Mouse (Mus musculus) MEL (cell line): ENCODE measurements around the gene Wnt7b. TPM values are rescaled to one million over a fixed set of nuclear protein-coding genes. Genes with fewer than 3 reads are reported as not detected.

Source experiments
- DNase-seq: peaks from one replicate; pipeline ENCODE4 v3.0.0; 2011; ENCODE audit warnings: low read depth, low spot score
- H3K27ac ChIP-seq: 2 replicates; pipeline ENCODE4 v1.5.1; 2012; ENCODE audit warnings: low read depth, mild to moderate bottlenecking, control low read depth, low read length, moderate library complexity; ENCODE audit not compliant: control insufficient read depth
- H3K27me3 ChIP-seq, 2 experiments: fragments of 150-350 bp in 1 of 2; sonication (generic) in 1 of 2; 2 replicates each; pipeline ENCODE4 v1.6.1; 2012; ENCODE audit warnings: low read length in 2 of 2, mild to moderate bottlenecking in 2 of 2, improper control_type of control experiment in 1 of 2, moderate library complexity in 1 of 2; ENCODE audit not compliant: insufficient read depth in 2 of 2, control insufficient read depth in 1 of 2
- H3K36me3 ChIP-seq, 2 experiments: 2 replicates each; pipeline ENCODE4 v1.6.1; 2012 to 2014; ENCODE audit warnings: low read length in 2 of 2, improper control_type of control experiment in 1 of 2, inconsistent platforms in 1 of 2, mild to moderate bottlenecking in 1 of 2; ENCODE audit not compliant: insufficient read depth in 2 of 2, control insufficient read depth in 1 of 2
- H3K4me1 ChIP-seq, 2 experiments: fragments of 150-350 bp in 1 of 2; sonication (generic) in 1 of 2; 2 replicates each; pipeline ENCODE4 v1.6.1; 2012; ENCODE audit warnings: low read length in 2 of 2, improper control_type of control experiment in 1 of 2, mild to moderate bottlenecking in 1 of 2; ENCODE audit not compliant: insufficient read depth in 2 of 2, control insufficient read depth in 1 of 2
- H3K4me3 ChIP-seq, 2 experiments: fragments of 150-350 bp in 1 of 2; sonication (generic) in 1 of 2; 2 replicates each; pipeline ENCODE4 v1.5.1; 2012; ENCODE audit warnings: low read depth in 2 of 2, low read length in 2 of 2, mild to moderate bottlenecking in 2 of 2, moderate library complexity in 2 of 2, control low read depth in 1 of 2, improper control_type of control experiment in 1 of 2; ENCODE audit not compliant: control insufficient read depth in 1 of 2, insufficient read depth in 1 of 2
- H3K79me2 ChIP-seq: 2 replicates; pipeline ENCODE4 v1.6.1; 2012; ENCODE audit warnings: mild to moderate bottlenecking, low read length, moderate library complexity; ENCODE audit not compliant: control insufficient read depth, poor library complexity, insufficient read depth
- H3K9ac ChIP-seq: 2 replicates; pipeline ENCODE4 v1.6.1; 2012; ENCODE audit warnings: low read depth, mild to moderate bottlenecking, control low read depth, low read length, moderate library complexity; ENCODE audit not compliant: control insufficient read depth, poor library complexity, severe bottlenecking
- H3K9me3 ChIP-seq: fragments of 150-350 bp; sonication (generic); replicated peaks from 2 replicates; pipeline ENCODE4 v1.6.1; 2012; ENCODE audit warnings: mild to moderate bottlenecking, low read length, improper control_type of control experiment, moderate library complexity; ENCODE audit not compliant: insufficient read depth
- BHLHE40 ChIP-seq: IDR thresholded peaks from 2 replicates; pipeline ENCODE4 v1.6.1; 2012; ENCODE audit warnings: low read depth, mild to moderate bottlenecking, inconsistent platforms, low read length, improper control_type of control experiment, borderline replicate concordance
- ELF1 ChIP-seq: IDR thresholded peaks from 2 replicates; pipeline ENCODE4 v1.6.1; 2014; ENCODE audit warnings: low read depth, mild to moderate bottlenecking, inconsistent platforms, low read length, improper control_type of control experiment, moderate library complexity
- EP300 ChIP-seq, 2 experiments: IDR thresholded peaks; 2 replicates each; pipeline ENCODE4 v1.6.1; 2011; ENCODE audit warnings: improper control_type of control experiment in 2 of 2, low read length in 2 of 2, low read depth in 1 of 2, mild to moderate bottlenecking in 1 of 2
- ETS1 ChIP-seq: IDR thresholded peaks from 2 replicates; pipeline ENCODE4 v1.6.1; 2012; ENCODE audit warnings: low read depth, mild to moderate bottlenecking, inconsistent platforms, low read length, improper control_type of control experiment, moderate library complexity
- GATA1 ChIP-seq: IDR thresholded peaks from 2 replicates; pipeline ENCODE4 v1.6.1; 2011; ENCODE audit warnings: low read depth, low read length, improper control_type of control experiment
- MAFK ChIP-seq: IDR thresholded peaks from 2 replicates; pipeline ENCODE4 v1.6.1; 2011; ENCODE audit warnings: low read depth, mild to moderate bottlenecking, low read length, improper control_type of control experiment, borderline replicate concordance
- MAX ChIP-seq: IDR thresholded peaks from 2 replicates; pipeline ENCODE4 v1.6.1; 2011; ENCODE audit warnings: low read length, improper control_type of control experiment
- MEF2A ChIP-seq: IDR thresholded peaks from 2 replicates; pipeline ENCODE4 v1.6.1; 2014; ENCODE audit warnings: low read depth, mild to moderate bottlenecking, inconsistent platforms, low read length, improper control_type of control experiment; ENCODE audit not compliant: poor library complexity, insufficient replicate concordance, severe bottlenecking; ENCODE audit errors: extremely low read depth
- NELFE ChIP-seq: IDR thresholded peaks from 2 replicates; pipeline ENCODE4 v1.6.1; 2011; ENCODE audit warnings: low read depth, low read length, improper control_type of control experiment
- NRF1 ChIP-seq: IDR thresholded peaks from 2 replicates; pipeline ENCODE4 v1.6.1; 2014; ENCODE audit warnings: low read depth, mild to moderate bottlenecking, inconsistent platforms, low read length, improper control_type of control experiment, moderate library complexity; ENCODE audit not compliant: poor library complexity, insufficient read depth, severe bottlenecking
- POLR2A ChIP-seq, 2 experiments: IDR thresholded peaks; 2 replicates each; pipeline ENCODE4 v1.6.1; 2011 to 2012; ENCODE audit warnings: low read length in 2 of 2, mild to moderate bottlenecking in 2 of 2, control low read depth in 1 of 2, improper control_type of control experiment in 1 of 2, low read depth in 1 of 2, moderate library complexity in 1 of 2; ENCODE audit not compliant: control insufficient read depth in 1 of 2, insufficient read depth in 1 of 2, poor library complexity in 1 of 2
- POLR2AphosphoS2 ChIP-seq: IDR thresholded peaks from 2 replicates; pipeline ENCODE4 v1.6.1; 2011; ENCODE audit warnings: low read length, improper control_type of control experiment
- RAD21 ChIP-seq: IDR thresholded peaks from 2 replicates; pipeline ENCODE4 v1.6.1; 2011; ENCODE audit warnings: mild to moderate bottlenecking, low read depth, low read length, improper control_type of control experiment
- RCOR1 ChIP-seq: IDR thresholded peaks from 2 replicates; pipeline ENCODE4 v1.6.1; 2012; ENCODE audit warnings: low read depth, mild to moderate bottlenecking, inconsistent platforms, low read length, improper control_type of control experiment
- SIN3A ChIP-seq: IDR thresholded peaks from 2 replicates; pipeline ENCODE4 v1.6.1; 2012; ENCODE audit warnings: low read length, improper control_type of control experiment, inconsistent platforms
- TAL1 ChIP-seq: IDR thresholded peaks from 2 replicates; pipeline ENCODE4 v1.6.1; 2012; ENCODE audit warnings: mild to moderate bottlenecking, inconsistent platforms, low read length, moderate library complexity, mixed read lengths
- TBP ChIP-seq: IDR thresholded peaks from 2 replicates; pipeline ENCODE4 v1.8.0; 2011; ENCODE audit warnings: low read depth, low read length, improper control_type of control experiment
- TCF12 ChIP-seq: IDR thresholded peaks from 2 replicates; pipeline ENCODE4 v1.6.1; 2014; ENCODE audit warnings: low read depth, mild to moderate bottlenecking, inconsistent platforms, low read length, improper control_type of control experiment, moderate library complexity
- USF1 ChIP-seq: IDR thresholded peaks from 2 replicates; pipeline ENCODE4 v1.6.1; 2014; ENCODE audit warnings: low read depth, mild to moderate bottlenecking, inconsistent platforms, low read length, improper control_type of control experiment, moderate library complexity
- ZNF384 ChIP-seq: IDR thresholded peaks from 2 replicates; pipeline ENCODE4 v1.6.1; 2012; ENCODE audit warnings: low read depth, mild to moderate bottlenecking, inconsistent platforms, low read length, improper control_type of control experiment
- polyA plus RNA-seq, 2 experiments: library from polyadenylated mRNA; stranded (reverse) in 1 of 2; unstranded in 1 of 2; fragments of >175 nt in 1 of 2; fragments of >200 nt in 1 of 2; gene quantifications; 2 replicates each; pipeline versions ENCODE4 v1.2.1 to v1.2.4; 2012; ENCODE audit warnings: low replicate concordance in 2 of 2, low read depth in 1 of 2; ENCODE audit not compliant: insufficient read length in 2 of 2, insufficient read depth in 1 of 2, missing spikeins in 1 of 2
- total RNA-seq: library from RNA; depleted of rRNA; stranded (reverse); fragments of 300-350 nt; gene quantifications from 2 replicates; pipeline ENCODE4 v1.2.3, GENCODE M21; 2012

Wnt7b gene
- total and polyA plus RNA-seq, 3 experiments, result not detected

- Histone ChIP-seq H3K27me3 (no peaks in the 10 kb centered on the region), H3K9me3 (no peaks in the 10 kb centered on the region), H3K79me2 (no peaks in the 10 kb centered on the region), H3K27ac (no peak overlapping the region), H3K36me3 (no peaks in the 10 kb centered on the region), H3K9ac (no peak overlapping the region), H3K4me1 (no peaks in the 10 kb centered on the region)
- DNase-seq, result no peak
- TF ChIP-seq MAX (no peak), ETS1 (no peak), ZNF384 (no peak), TBP (no peak), BHLHE40 (no peak), POLR2AphosphoS2 (no peak), MAFK (no peak), SIN3A (no peak), TCF12 (no peak)
- TF ChIP-seq, all 39 proteins: peak for 0
- no peak overlapping the region for H3K4me3 ChIP-seq
Measured at GRCm38 (mm10) chr15:85576511-85577440, 5.5 kb downstream of the Wnt7b start.

- H3K4me1 ChIP-seq, result no peaks in the 10 kb centered on the region
- no peak overlapping the region for H3K27ac ChIP-seq
- no peak overlapping the region for H3K4me3 ChIP-seq
- no peaks in the 10 kb centered on the region for H3K79me2 ChIP-seq
- no peaks in the 10 kb centered on the region for H3K27me3 ChIP-seq
- H3K9me3 ChIP-seq, result no peaks in the 10 kb centered on the region
- H3K36me3 ChIP-seq, result no peaks in the 10 kb centered on the region
- DNase-seq, result no peak
- H3K9ac ChIP-seq, result no peak overlapping the region
- TF ChIP-seq EP300 (IDR thresholded peaks at IDR 0.05; ENCODE audit: low read depth in 1 of 2, low read length in 2 of 2) (no peak), USF1 (no peak), NRF1 (no peak), BHLHE40 (no peak), NELFE (no peak), RCOR1 (no peak), POLR2A (IDR thresholded peaks at IDR 0.05; ENCODE audit: control insufficient read depth in 1 of 2, insufficient read depth in 1 of 2, low read depth in 1 of 2, low read length in 2 of 2, poor library complexity in 1 of 2) (no peak), RAD21 (no peak), GATA1 (no peak), ELF1 (no peak), MEF2A (no peak), TAL1 (no peak)
Measured at GRCm38 (mm10) chr15:85576110-85576509, 6.2 kb downstream of the Wnt7b start.
